Mouse (Mus musculus) cerebellum, postnatal 4 days (tissue): ENCODE results near the gene Slc30a1.

Experiments used
- DNase-seq, 2 experiments: peaks; one replicate each; pipeline ENCODE4 v3.0.0; 2022; ENCODE audit warnings: low spot score in 2 of 2, mixed read lengths in 1 of 2

The Slc30a1 gene

GRCm38 (mm10) chr1:191906571-191907430 lies at the start of gene Slc30a1:
Slc30a1 (plus strand) TSS chr1:191906767.
- peak; percentile 99 to 100 for DNase-seq

- no peak for DNase-seq
These were observed 49.5 kb upstream of the Slc30a1 start for GRCm38 (mm10) chr1:191856886-191857651.

- DNase-seq, result no peak
These were observed 48.4 kb upstream of the Slc30a1 start for GRCm38 (mm10) chr1:191858136-191858535.

GRCm38 (mm10) chr1:191859847-191860246 lies 46.7 kb upstream of the Slc30a1 start:
- DNase-seq, result no peak

- no peak for DNase-seq
These were observed 45.3 kb upstream of the Slc30a1 start for GRCm38 (mm10) chr1:191861247-191861646.

GRCm38 (mm10) chr1:191863833-191864550 lies 42.6 kb upstream of the Slc30a1 start:
- DNase-seq, result peak in 1 of 2 experiments; percentile 11

- DNase-seq, result no peak
These were observed 42.0 kb upstream of the Slc30a1 start for GRCm38 (mm10) chr1:191864551-191865027.

- no peak for DNase-seq
These were observed 34.4 kb upstream of the Slc30a1 start for GRCm38 (mm10) chr1:191872076-191872710.

GRCm38 (mm10) chr1:191875006-191875405 lies 31.6 kb upstream of the Slc30a1 start:
- no peak for DNase-seq

GRCm38 (mm10) chr1:191875683-191876305 lies 30.8 kb upstream of the Slc30a1 start:
- DNase-seq, result no peak

GRCm38 (mm10) chr1:191877681-191878080 lies 28.9 kb upstream of the Slc30a1 start:
- no peak for DNase-seq

GRCm38 (mm10) chr1:191878518-191878921 lies 28.0 kb upstream of the Slc30a1 start:
- DNase-seq, result no peak

- no peak for DNase-seq
These were observed 26.3 kb upstream of the Slc30a1 start for GRCm38 (mm10) chr1:191880247-191880646.

- no peak for DNase-seq
These were observed 25.5 kb upstream of the Slc30a1 start for GRCm38 (mm10) chr1:191880921-191881609.

- no peak for DNase-seq
These were observed 24.9 kb upstream of the Slc30a1 start for GRCm38 (mm10) chr1:191881663-191882062.

- no peak for DNase-seq
These were observed 23.9 kb upstream of the Slc30a1 start for GRCm38 (mm10) chr1:191882474-191883206.

GRCm38 (mm10) chr1:191883654-191884053 lies 22.9 kb upstream of the Slc30a1 start:
- no peak for DNase-seq

GRCm38 (mm10) chr1:191891912-191892311 lies 14.7 kb upstream of the Slc30a1 start:
- no peak for DNase-seq

GRCm38 (mm10) chr1:191894386-191894785 lies 12.2 kb upstream of the Slc30a1 start:
- no peak for DNase-seq

- no peak for DNase-seq
These were observed 11.7 kb upstream of the Slc30a1 start for GRCm38 (mm10) chr1:191894857-191895256.
